Mouse (Mus musculus): Measurements from ENCODE around the gene Commd1.

GRCm38 (mm10) chr11:22994271-22994670 lies 12.1 kb upstream of the Commd1 start:
- no peak for TF ChIP-seq CTCF (conservative IDR thresholded peaks at IDR 0.05; ENCODE audit: low read length)
- no peak for TF ChIP-seq NANOG (IDR thresholded peaks at IDR 0.05; ENCODE audit: borderline replicate concordance, low read length)
- TF ChIP-seq POU5F1 (IDR thresholded peaks at IDR 0.05; ENCODE audit: borderline replicate concordance, low read length) = no peak
